Mouse (Mus musculus): Measurements from ENCODE around the gene Stat6.
A peak's percentile ranks its signal among the peaks of the same experiment; 100 is the strongest.

Gene Stat6

GRCm38 (mm10) chr10:127674046-127674655 is 31.4 kb downstream of the Stat6 start:
- DNase-seq (ENCODE audit: low read depth, low spot score) = no peak

- peak; percentile 83 for DNase-seq (ENCODE audit: low read depth, low spot score)
These were observed 32.2 kb downstream of the Stat6 start for GRCm38 (mm10) chr10:127674794-127675522.

GRCm38 (mm10) chr10:127675859-127676398 is 33.1 kb downstream of the Stat6 start:
- no peak for DNase-seq (ENCODE audit: low read depth, low spot score)

- peak; percentile 98 for DNase-seq (ENCODE audit: low read depth, low spot score)
These were observed 34.1 kb downstream of the Stat6 start for GRCm38 (mm10) chr10:127676691-127677548.

GRCm38 (mm10) chr10:127677591-127678336 is 35.0 kb downstream of the Stat6 start:
- peak; percentile 71 for DNase-seq (ENCODE audit: low read depth, low spot score)

GRCm38 (mm10) chr10:127679208-127679607 is 36.4 kb downstream of the Stat6 start:
- no peak for DNase-seq (ENCODE audit: low read depth, low spot score)

- DNase-seq (ENCODE audit: low read depth, low spot score) = no peak
These were observed 37.1 kb downstream of the Stat6 start for GRCm38 (mm10) chr10:127679881-127680280.

- no peak for DNase-seq (ENCODE audit: low read depth, low spot score)
These were observed 40.1 kb downstream of the Stat6 start for GRCm38 (mm10) chr10:127682886-127683285.

- DNase-seq (ENCODE audit: low read depth, low spot score) = no peak
These were observed 48.3 kb downstream of the Stat6 start for GRCm38 (mm10) chr10:127691053-127691452.

GRCm38 (mm10) chr10:127694636-127695035 is 51.9 kb downstream of the Stat6 start:
- DNase-seq (ENCODE audit: low read depth, low spot score) = no peak

- DNase-seq (ENCODE audit: low read depth, low spot score) = no peak
These were observed 53.0 kb downstream of the Stat6 start for GRCm38 (mm10) chr10:127695775-127696174.

GRCm38 (mm10) chr10:127698966-127699365 is 56.2 kb downstream of the Stat6 start:
- no peak for DNase-seq (ENCODE audit: low read depth, low spot score)

- DNase-seq (ENCODE audit: low read depth, low spot score) = no peak
These were observed 60.5 kb downstream of the Stat6 start for GRCm38 (mm10) chr10:127703299-127703698.

- DNase-seq (ENCODE audit: low read depth, low spot score) = no peak
These were observed 61.5 kb downstream of the Stat6 start for GRCm38 (mm10) chr10:127704293-127704692.

- no peak for DNase-seq (ENCODE audit: low read depth, low spot score)
These were observed 62.0 kb downstream of the Stat6 start, which contains the start of gene Myo1a for GRCm38 (mm10) chr10:127704766-127705220. TSS of gene Myo1a (plus strand) at chr10:127705170.

GRCm38 (mm10) chr10:127705783-127706182 is 63.0 kb downstream of the Stat6 start:
- no peak for DNase-seq (ENCODE audit: low read depth, low spot score)

GRCm38 (mm10) chr10:127707721-127708120 is 64.9 kb downstream of the Stat6 start:
- no peak for DNase-seq (ENCODE audit: low read depth, low spot score)

GRCm38 (mm10) chr10:127708850-127709370 is 66.1 kb downstream of the Stat6 start:
- no peak for DNase-seq (ENCODE audit: low read depth, low spot score)

- DNase-seq (ENCODE audit: low read depth, low spot score) = no peak
These were observed 67.5 kb downstream of the Stat6 start for GRCm38 (mm10) chr10:127710331-127710730.
